Mouse (Mus musculus): Measurements from ENCODE around the gene Cacnb3.
"Not testable (repeated sequence)": the region's sequence is repeated elsewhere in the genome, so short reads cannot be mapped to it uniquely, and the experiment has no call there.

Cacnb3 gene

GRCm38 (mm10) chr15:98630540-98630939 lies at the start of gene Cacnb3:
Gene Cacnb3, plus strand, starts transcription at chr15:98630840.
- no peak for DNase-seq (ENCODE audit: low spot score in 2 of 2)

DNA sequence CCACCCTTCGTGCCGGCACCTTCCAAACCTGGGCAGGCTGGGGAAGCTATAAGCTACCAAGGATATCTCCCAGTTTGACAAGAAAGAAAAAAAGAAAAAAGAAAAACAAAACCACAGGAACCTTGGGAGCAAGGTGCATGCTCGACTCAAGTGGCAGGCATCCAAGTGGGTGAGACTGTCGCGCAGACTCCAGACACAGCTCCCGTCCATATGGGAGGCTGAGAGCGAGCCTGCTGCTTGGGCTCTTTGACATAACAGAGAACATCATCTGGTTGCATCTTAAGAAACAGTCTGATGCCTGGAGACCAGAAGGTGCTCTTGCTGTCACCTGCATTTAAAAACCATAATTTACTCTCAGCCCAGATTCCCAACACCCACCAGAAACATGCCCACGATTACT lies 48.2 kb upstream of the Cacnb3 start:
- no peak for DNase-seq (ENCODE audit: low spot score in 2 of 2)

DNA sequence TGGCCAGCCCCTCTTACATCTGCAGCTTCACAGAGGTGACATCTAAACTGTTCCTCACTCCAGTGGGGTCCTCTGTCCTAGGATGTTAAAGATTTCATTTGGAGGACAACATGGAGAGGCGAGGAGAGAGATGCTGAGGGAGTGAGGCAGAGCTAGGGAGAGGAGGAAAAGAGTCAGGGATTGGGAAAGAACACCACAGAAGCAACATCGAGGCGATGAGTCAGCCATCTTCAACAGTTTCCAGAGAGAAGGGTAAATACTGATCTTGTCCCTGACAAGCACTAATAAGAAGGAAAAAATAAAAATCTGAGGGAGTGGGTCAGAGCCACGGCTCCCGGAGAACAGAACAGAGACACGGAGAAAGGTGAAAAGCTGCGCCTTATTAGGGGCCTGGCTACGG lies 47.6 kb upstream of the Cacnb3 start:
- no peak for DNase-seq (ENCODE audit: low spot score in 2 of 2)

- no peak for DNase-seq (ENCODE audit: low spot score in 2 of 2)
These were observed 45.2 kb upstream of the Cacnb3 start for GRCm38 (mm10) chr15:98585421-98585820.

- not testable (repeated sequence) for DNase-seq (ENCODE audit: low spot score in 2 of 2)
These were observed 44.5 kb upstream of the Cacnb3 start for GRCm38 (mm10) chr15:98586141-98586540.

- no peak for DNase-seq (ENCODE audit: low spot score in 2 of 2)
These were observed 42.9 kb upstream of the Cacnb3 start for GRCm38 (mm10) chr15:98587751-98588150.

DNA sequence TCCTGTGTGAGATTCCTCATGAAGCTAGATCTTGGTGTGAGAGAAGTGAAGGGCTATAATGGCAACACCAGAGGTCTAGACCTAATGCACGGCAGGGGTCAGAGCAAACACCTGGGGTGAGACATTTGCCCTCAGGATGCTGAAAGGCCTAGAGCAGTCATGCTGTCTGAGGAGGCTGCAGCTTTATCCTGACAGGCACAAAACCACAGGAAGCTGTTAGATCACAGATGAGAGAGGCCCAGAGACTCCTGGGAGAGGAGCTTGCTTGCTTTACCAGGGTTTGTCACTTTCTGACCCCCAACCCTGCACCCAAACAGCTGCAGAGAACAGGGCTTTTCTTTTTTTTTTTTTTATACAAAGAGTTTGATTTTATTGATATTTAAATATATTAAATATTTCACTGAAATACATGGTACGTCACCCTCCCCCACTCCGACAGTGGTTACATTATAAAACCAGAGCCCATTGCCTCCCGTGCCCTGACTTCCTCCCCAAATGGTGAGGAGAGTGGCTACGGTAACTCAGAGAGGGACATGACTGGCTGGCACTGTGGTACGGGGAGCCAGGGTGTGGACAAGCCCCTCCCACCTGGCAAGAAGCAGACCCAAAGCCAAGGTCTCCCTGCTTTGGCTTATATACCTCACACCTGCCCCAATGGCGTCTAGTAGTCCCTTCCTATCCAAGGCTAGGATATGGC lies 40.9 kb upstream of the Cacnb3 start:
- no peak for DNase-seq (ENCODE audit: low spot score in 2 of 2)

GRCm38 (mm10) chr15:98591396-98591795 lies 39.2 kb upstream of the Cacnb3 start:
- no peak for DNase-seq (ENCODE audit: low spot score in 2 of 2)

- no peak for DNase-seq (ENCODE audit: low spot score in 2 of 2)
These were observed 36.4 kb upstream of the Cacnb3 start for GRCm38 (mm10) chr15:98594193-98594592.

DNA sequence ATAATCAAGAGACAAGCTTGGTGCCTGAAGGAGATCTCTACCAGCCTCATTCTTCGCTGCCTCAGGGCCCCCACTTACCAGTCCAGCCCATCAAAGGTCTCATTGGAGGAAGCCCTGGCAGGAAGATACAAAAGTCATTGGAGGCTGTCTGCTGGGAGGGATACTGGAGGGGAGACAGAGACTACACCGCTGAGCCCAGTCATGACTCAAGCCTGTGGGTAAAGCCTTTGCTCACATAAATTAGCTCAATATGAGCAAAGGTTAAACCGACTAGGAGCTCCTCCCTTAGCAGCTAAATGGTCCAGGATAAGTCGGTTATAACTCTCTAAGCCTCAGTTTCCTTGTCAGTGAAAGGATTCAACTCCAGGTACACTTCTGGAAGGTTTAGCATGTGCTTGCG lies 35.6 kb upstream of the Cacnb3 start:
- no peak for DNase-seq (ENCODE audit: low spot score in 2 of 2)

GRCm38 (mm10) chr15:98596609-98597008 lies 34.0 kb upstream of the Cacnb3 start:
- no peak for DNase-seq (ENCODE audit: low spot score in 2 of 2)

DNA sequence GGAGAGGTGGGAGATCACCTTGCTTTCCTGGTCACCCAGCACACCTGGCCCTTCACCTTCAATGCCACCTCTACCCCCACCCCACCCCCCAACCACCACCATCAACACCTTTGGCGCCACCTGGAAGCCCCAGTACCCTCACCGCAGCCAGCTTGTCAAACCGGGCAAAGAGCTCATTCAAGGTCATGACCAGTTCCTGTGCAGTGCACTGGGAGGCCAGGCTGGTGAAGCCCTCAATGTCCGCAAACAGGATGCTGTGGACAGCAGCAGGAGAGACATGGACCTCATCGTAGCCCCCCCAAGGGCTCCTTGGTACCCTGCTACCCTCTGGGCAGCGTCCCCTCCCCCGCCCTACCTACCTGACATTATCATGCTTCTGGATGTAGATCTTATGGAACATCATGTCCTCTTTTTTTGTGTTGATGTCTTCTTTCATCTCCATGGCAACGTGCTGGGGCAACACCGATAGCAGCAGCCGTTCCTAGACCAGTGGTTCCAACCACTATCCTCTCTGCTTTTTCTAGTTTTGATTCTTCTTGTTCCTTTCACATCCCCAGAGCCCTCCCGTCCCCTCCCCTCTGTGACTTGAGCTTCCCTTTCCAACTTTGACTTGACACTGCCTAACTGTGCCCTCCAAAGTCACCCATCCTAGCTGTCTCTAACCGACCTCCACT lies 30.5 kb upstream of the Cacnb3 start:
- no peak for DNase-seq (ENCODE audit: low spot score in 2 of 2)

GRCm38 (mm10) chr15:98601832-98602190 lies 28.8 kb upstream of the Cacnb3 start:
- DNase-seq (ENCODE audit: low spot score in 2 of 2): no peak

DNA sequence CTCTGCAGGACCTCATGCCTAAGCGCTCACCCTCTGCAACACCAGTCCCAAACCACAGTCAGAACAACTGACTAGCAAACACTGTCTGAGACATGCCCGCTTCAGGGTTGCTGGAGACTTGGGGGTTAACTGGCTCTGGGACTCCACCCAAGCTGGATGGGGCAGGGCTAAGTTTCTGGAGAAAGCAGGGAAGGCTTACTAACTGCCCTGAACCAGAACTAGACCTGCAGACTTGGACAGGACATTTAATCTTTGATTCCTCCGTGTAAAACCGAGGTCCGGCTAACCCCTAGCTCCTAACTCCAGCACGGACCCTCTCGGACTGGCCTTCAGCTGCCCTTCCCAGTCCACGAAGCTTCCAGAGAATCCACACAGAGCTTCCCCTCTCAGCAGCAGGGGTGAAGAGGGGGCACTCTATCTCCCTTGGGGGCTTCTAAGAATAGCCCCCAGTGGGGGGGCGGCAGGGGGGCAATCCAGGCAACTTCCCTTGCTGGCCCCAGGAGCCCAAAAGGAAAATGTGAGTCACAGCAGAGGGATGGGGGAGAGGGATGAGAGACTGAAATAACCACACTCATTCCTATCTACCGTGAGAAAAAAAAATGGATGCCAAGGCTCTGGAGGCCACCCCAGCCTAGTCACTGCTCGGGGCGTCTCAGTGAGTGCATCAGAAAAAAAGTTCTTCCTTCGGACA lies 28.3 kb upstream of the Cacnb3 start:
- DNase-seq (ENCODE audit: low spot score in 2 of 2): no peak

GRCm38 (mm10) chr15:98602921-98603458 lies 27.6 kb upstream of the Cacnb3 start:
- DNase-seq (ENCODE audit: low spot score in 2 of 2): no peak

- no peak for DNase-seq (ENCODE audit: low spot score in 2 of 2)
These were observed 26.5 kb upstream of the Cacnb3 start for GRCm38 (mm10) chr15:98604041-98604575.

DNA sequence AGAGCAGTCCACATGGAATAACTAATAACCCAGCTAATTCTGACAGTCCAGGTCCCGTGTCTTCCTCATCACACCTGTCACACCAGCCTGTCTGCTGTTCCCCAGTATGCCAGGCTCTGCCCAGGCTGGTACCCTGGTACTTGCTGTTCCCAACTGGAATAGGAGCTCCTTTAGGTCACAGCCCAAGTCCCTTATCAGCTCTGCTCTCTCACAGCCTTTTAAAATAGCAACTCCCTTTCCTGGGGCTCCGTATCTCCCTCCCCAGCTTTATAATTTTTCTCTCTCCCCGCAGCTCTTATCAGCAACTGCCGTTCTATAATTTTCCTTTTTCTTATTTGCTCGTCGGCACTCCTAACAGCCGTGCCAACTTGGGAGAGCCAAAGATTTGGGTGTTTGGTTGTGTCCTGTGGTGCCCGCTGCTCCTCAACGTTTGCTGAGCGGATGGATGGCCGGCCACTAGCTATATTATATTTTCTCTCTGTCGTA lies 24.5 kb upstream of the Cacnb3 start:
- DNase-seq (ENCODE audit: low spot score in 2 of 2): no peak

GRCm38 (mm10) chr15:98606739-98607138 lies 23.9 kb upstream of the Cacnb3 start:
- DNase-seq (ENCODE audit: low spot score in 2 of 2): no peak

GRCm38 (mm10) chr15:98607557-98607956 lies 23.1 kb upstream of the Cacnb3 start:
- DNase-seq (ENCODE audit: low spot score in 2 of 2): no peak

DNA sequence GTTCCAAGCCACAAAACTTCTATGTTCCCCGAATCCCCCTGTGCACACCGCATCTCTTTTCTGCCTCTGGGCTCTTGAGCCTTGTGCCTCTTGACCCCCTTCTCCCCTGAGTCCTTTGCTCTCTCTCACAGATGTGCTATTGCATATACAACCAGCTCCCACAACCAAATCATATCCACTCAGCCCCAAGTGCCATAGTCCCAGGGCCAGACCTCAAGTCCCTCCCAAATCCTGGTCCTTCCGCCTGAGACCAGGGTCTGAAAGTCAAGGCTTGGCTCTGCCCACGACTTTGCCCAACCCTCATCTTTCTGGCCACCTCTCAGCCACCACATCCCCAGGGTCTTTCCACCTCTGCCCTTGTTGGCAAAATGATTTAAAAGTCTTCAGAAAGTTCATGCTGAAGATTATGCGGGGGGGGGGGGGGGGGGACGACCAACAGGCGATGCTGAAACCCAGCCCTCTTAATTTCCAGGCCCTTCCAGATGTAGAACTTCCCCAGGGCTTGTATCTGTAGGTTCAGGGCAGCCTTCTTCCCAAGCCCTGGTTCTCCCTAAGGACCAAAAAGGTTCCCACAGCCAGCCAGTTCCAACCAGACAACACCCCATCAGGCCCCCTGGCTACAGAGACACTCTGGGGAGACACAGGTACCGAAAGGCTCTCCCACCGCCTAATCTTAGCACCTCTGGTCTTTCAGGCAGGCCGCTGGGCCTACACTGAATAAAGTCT lies 22.4 kb upstream of the Cacnb3 start:
- DNase-seq (ENCODE audit: low spot score in 2 of 2): no peak

GRCm38 (mm10) chr15:98608784-98609250 lies 21.8 kb upstream of the Cacnb3 start:
- no peak for DNase-seq (ENCODE audit: low spot score in 2 of 2)

Measured in frontal cortex, postnatal 25 days (tissue).